Mouse (Mus musculus) spleen, adult 2 months (tissue): Measurements from ENCODE around the gene Nfyb.

Experiments
- CTCF ChIP-seq: fragments of 200-500 bp; IDR thresholded peaks from 2 replicates; pipeline ENCODE4 v1.5.1; 2011; ENCODE audit warnings: mild to moderate bottlenecking, inconsistent platforms; ENCODE audit not compliant: insufficient read depth, insufficient read length, insufficient replicate concordance; ENCODE audit errors: extremely low read depth
- POLR2A ChIP-seq: fragments of 200-500 bp; IDR thresholded peaks from 2 replicates; pipeline ENCODE4 v1.6.1; 2011; ENCODE audit warnings: low read depth, low read length, inconsistent platforms

DNA sequence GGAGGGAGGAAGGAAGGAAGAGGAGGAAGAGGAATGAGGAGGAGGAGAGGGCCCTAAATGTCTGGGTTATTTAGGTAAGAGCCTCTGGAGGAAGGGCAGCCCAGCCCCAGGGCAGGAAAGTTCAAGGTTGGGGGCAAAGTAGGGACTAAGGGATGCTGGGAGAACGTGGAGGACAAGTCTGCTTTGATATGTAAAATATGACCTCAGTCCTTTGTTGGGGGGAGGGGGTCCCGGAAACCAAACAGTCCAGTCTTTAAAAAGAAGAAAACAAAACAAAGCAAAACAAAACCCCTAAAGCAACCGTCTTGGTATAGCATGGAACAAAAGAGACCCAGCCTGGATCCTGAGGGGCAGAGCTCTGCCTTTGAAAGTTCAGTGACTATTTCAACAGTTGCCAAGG is 45.4 kb upstream of the Nfyb start:
- TF ChIP-seq CTCF (no peak), POLR2A (no peak)
